Mouse (Mus musculus): ENCODE measurements around the gene Gm10024.

DNA sequence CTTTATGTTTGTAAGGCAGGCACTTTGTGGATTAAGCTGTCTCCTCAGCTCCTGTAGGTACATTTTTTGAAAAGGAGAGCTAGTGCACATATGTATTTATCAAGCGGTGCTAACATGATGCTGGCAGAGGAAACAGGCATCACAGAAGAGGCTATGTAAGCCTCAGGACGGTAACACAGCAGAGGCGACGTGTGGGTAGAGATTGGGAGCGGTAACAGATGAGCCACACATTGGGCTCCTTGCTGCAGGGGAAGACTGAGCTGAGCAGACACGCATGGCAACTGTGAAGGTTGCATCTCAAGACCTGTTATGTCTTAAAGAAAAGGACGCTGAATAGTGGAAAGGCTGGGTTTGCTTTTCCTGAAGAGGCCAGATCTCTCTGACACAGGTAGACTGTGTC lies 28.3 kb upstream of the Gm10024 start:
- TF ChIP-seq CTCF (IDR thresholded peaks at IDR 0.05; ENCODE audit: extremely low read depth, insufficient read depth, low read length), result no peak
- TF ChIP-seq POLR2A (IDR thresholded peaks at IDR 0.05; ENCODE audit: extremely low read depth, insufficient read depth, low read length), result no peak
